Mouse (Mus musculus) lung, postnatal 0 days (tissue): Measurements from ENCODE around the gene Ccser2. TPM values are rescaled to one million over a fixed set of nuclear protein-coding genes. Genes with fewer than 3 reads are reported as not detected.
"Not testable (repeated sequence)": the region's sequence is repeated elsewhere in the genome, so short reads cannot be mapped to it uniquely, and the experiment has no call there.

Source experiments
- ATAC-seq: fragments of 200-750 bp; cut with Nextera tagmentation; 2 replicates; pipeline ENCODE4 v1.8.0; 2017; ENCODE audit warnings: moderate library complexity
- DNase-seq: peaks from one replicate; pipeline ENCODE4 v3.0.0-alpha.2; 2016; ENCODE audit warnings: low spot score
- H3K27ac ChIP-seq: fragments of 300-500 bp; sonication (generic); 2 replicates; pipeline ENCODE4 v1.5.1; 2014; ENCODE audit warnings: antibody characterized with exemption, mild to moderate bottlenecking, low read length, mixed read lengths
- H3K27me3 ChIP-seq: fragments of 300-500 bp; sonication (generic); replicated peaks from 2 replicates; pipeline ENCODE4 v1.6.1; 2014; ENCODE audit warnings: low read length, mixed read lengths; ENCODE audit not compliant: insufficient read depth
- H3K36me3 ChIP-seq: fragments of 300-500 bp; sonication (generic); 2 replicates; pipeline ENCODE4 v1.6.1; 2014; ENCODE audit warnings: low read length, mixed read lengths; ENCODE audit not compliant: insufficient read depth
- H3K4me1 ChIP-seq: fragments of 300-500 bp; sonication (generic); 2 replicates; pipeline ENCODE4 v1.6.1; 2014; ENCODE audit warnings: antibody characterized with exemption, low read depth, low read length, mixed read lengths; ENCODE audit not compliant: insufficient read depth
- H3K4me2 ChIP-seq: fragments of 300-500 bp; sonication (generic); replicated peaks from 2 replicates; pipeline ENCODE4 v1.6.1; 2014; ENCODE audit warnings: low read depth, mild to moderate bottlenecking, low read length, moderate library complexity, mixed read lengths
- H3K4me3 ChIP-seq: fragments of 300-500 bp; sonication (generic); 2 replicates; pipeline ENCODE4 v1.5.1; 2014; ENCODE audit warnings: low read depth, low read length
- H3K9ac ChIP-seq: fragments of 300-500 bp; sonication (generic); replicated peaks from 2 replicates; pipeline ENCODE4 v1.6.1; 2014; ENCODE audit warnings: low read depth, mild to moderate bottlenecking
- H3K9me3 ChIP-seq: fragments of 300-500 bp; sonication (generic); 2 replicates; pipeline ENCODE4 v1.6.1; 2016; ENCODE audit warnings: low read length, mixed read lengths
- CTCF ChIP-seq: IDR thresholded peaks from 2 replicates; pipeline ENCODE4 v1.5.1; 2016; ENCODE audit warnings: antibody characterized with exemption, mild to moderate bottlenecking
- EP300 ChIP-seq: IDR thresholded peaks from 2 replicates; pipeline ENCODE4 v1.6.1; 2016; ENCODE audit warnings: antibody characterized with exemption, mild to moderate bottlenecking, control low read depth
- WGBS: fragments of 180-500 bp; shearing (Covaris S2); extraction: QIAGEN DNeasy Blood & Tissue Kit; methylation state at CpG from one replicate; pipeline ENCODE4 v1.1.7; 2014; 5-methylcytosine and 5-hydroxymethylcytosine counted together
- polyA plus RNA-seq: library from polyadenylated mRNA; unstranded; fragments of >200 nt; fragmentation: Nextera tagmentation; extraction: Ambion mirVana; gene quantifications from 2 replicates; pipeline ENCODE4 v1.2.1, GENCODE M21; 2015

The Ccser2 gene
- polyA plus RNA-seq, 1 experiment from 2014 or later: 48.0 TPM

- DNase-seq (no peak), ATAC-seq (no peak)
- no peak overlapping the region for H3K4me2 ChIP-seq
- no peak overlapping the region for H3K4me3 ChIP-seq
- no peak overlapping the region for H3K27ac ChIP-seq
- WGBS: 59% methylated on average over 8 of the region's 8 CpGs
- no peaks in the 10 kb centered on the region for H3K9me3 ChIP-seq
- TF ChIP-seq CTCF: no peak
- no peak for TF ChIP-seq EP300
- H3K36me3 ChIP-seq: no peaks in the 10 kb centered on the region
- H3K4me1 ChIP-seq: no peaks in the 10 kb centered on the region
- H3K9ac ChIP-seq: no peak overlapping the region
- H3K27me3 ChIP-seq: no peaks in the 10 kb centered on the region
These were observed 35.0 kb upstream of the Ccser2 start for GRCm38 (mm10) chr14:37003431-37004095.

DNA sequence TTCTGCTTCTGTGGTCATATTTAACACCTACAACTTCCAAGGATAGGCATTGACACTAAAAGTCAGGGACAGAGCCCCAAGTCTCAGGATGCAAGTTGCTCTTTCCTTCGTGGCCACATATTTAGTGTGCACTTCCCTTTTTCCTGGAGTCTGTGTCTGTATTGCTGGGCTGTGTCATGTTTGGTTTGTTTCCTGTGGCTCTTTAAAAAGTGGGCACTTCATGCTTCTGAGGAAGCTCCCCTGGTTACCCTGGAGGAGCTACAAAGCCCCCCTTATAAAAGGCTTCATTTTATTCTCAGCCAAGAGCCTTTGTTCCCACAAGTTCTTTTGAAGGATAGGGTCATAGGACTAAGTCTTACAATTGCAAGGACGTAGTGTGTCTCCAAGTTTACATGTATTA is 34.3 kb upstream of the Ccser2 start:
- 56% methylated on average over 2 of the region's 2 CpGs for WGBS
- Histone ChIP-seq H3K9ac (no peak overlapping the region), H3K9me3 (no peaks in the 10 kb centered on the region), H3K4me3 (no peak overlapping the region), H3K36me3 (no peaks in the 10 kb centered on the region), H3K27me3 (no peaks in the 10 kb centered on the region), H3K4me1 (no peaks in the 10 kb centered on the region), H3K27ac (no peak overlapping the region), H3K4me2 (no peak overlapping the region)
- TF ChIP-seq EP300: no peak
- no peak for TF ChIP-seq CTCF
- DNase-seq: no peak
- no peak for ATAC-seq

GRCm38 (mm10) chr14:37000780-37001179 is 32.2 kb upstream of the Ccser2 start:
- 58% methylated on average over 6 of the region's 6 CpGs for WGBS
- not testable (repeated sequence) for H3K36me3 ChIP-seq, H3K4me3 ChIP-seq, H3K9me3 ChIP-seq, H3K4me1 ChIP-seq, H3K4me2 ChIP-seq, ATAC-seq, DNase-seq, H3K9ac ChIP-seq, H3K27ac ChIP-seq, H3K27me3 ChIP-seq

DNA sequence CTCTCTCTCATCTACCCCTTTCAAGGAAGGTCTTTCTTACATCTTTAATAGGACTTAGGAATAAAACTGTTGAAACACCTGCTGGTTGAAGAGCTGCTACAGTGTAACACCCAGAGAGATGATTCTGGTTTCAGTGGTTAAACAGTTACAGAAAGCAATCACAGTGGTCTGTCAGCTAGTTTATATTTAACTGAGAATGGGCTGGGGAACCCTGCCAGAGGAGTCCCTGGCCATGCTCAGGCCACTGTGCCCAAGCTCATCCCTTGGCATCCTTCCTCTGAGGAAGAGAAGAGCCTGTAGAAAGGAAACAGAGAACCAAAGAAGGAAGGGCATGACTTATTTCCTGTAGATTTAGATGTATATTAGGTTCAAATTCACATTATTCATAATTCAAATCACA is 21.2 kb upstream of the Ccser2 start:
- H3K27ac ChIP-seq: no peak overlapping the region
- no peaks in the 10 kb centered on the region for H3K9me3 ChIP-seq
- DNase-seq (no peak), ATAC-seq (no peak)
- H3K4me1 ChIP-seq: no peaks in the 10 kb centered on the region
- H3K36me3 ChIP-seq: no peaks in the 10 kb centered on the region
- no peaks in the 10 kb centered on the region for H3K27me3 ChIP-seq
- no peak overlapping the region for H3K9ac ChIP-seq
- H3K4me3 ChIP-seq: no peak overlapping the region
- H3K4me2 ChIP-seq: no peak overlapping the region
- no peak for TF ChIP-seq CTCF
- no peak for TF ChIP-seq EP300

DNA sequence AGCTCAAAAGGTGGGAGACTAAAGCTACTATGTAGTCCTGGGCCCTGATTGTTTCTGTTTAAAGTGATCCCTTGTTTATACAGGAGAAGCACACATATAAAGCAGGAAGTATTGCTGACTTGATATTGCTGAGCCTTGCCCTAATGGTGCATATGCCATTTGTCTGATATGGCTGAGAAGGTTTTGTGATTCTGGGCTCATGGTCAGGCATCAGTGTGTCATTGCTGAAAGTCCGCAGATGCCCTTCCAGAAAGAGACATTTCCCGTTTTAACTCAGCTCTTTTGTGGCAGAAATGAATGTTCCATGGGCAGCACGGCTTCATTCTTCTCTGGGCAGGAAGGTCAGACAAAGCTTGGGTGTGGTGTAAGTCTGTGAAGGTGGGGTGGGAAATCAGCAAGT is 17.1 kb upstream of the Ccser2 start:
- Histone ChIP-seq H3K4me2 (no peak overlapping the region), H3K27ac (no peak overlapping the region), H3K4me3 (no peak overlapping the region), H3K36me3 (no peaks in the 10 kb centered on the region), H3K4me1 (no peaks in the 10 kb centered on the region), H3K9ac (no peak overlapping the region), H3K27me3 (no peaks in the 10 kb centered on the region), H3K9me3 (no peaks in the 10 kb centered on the region)
- TF ChIP-seq CTCF: no peak
- TF ChIP-seq EP300: no peak
- DNase-seq: no peak
- WGBS: 58% methylated on average over 3 of the region's 3 CpGs
- no peak for ATAC-seq

GRCm38 (mm10) chr14:36975019-36975418 is 6.4 kb upstream of the Ccser2 start:
- no peaks in the 10 kb centered on the region for H3K27me3 ChIP-seq
- no peaks in the 10 kb centered on the region for H3K9me3 ChIP-seq
- DNase-seq (peak; percentile 57), ATAC-seq (peak; percentile 65)
- no peaks in the 10 kb centered on the region for H3K4me1 ChIP-seq
- no peak overlapping the region for H3K9ac ChIP-seq
- H3K36me3 ChIP-seq: no peaks in the 10 kb centered on the region
- H3K27ac ChIP-seq: no peak overlapping the region
- H3K4me3 ChIP-seq: no peak overlapping the region
- WGBS: 61% methylated on average over 3 of the region's 3 CpGs
- H3K4me2 ChIP-seq: no peak overlapping the region
- TF ChIP-seq EP300 (no peak), CTCF (no peak)

GRCm38 (mm10) chr14:36971211-36971610 is 2.6 kb upstream of the Ccser2 start:
- Histone ChIP-seq H3K9me3 (no peaks in the 10 kb centered on the region), H3K27me3 (no peaks in the 10 kb centered on the region), H3K36me3 (no peaks in the 10 kb centered on the region), H3K9ac (no peak overlapping the region), H3K27ac (no peak overlapping the region), H3K4me1 (no peaks in the 10 kb centered on the region), H3K4me2 (no peak overlapping the region), H3K4me3 (no peak overlapping the region)
- TF ChIP-seq EP300 (no peak), CTCF (no peak)
- WGBS: 70% methylated on average over 4 of the region's 4 CpGs
- ATAC-seq (no peak), DNase-seq (no peak)
